Mouse (Mus musculus): ENCODE results near the gene Wdr35. TPM values are rescaled to one million over a fixed set of nuclear protein-coding genes. Genes with fewer than 3 reads are reported as not detected.

Gene Wdr35
- polyA plus RNA-seq, 1 experiment from 2014 or later = 25.4 TPM

DNA sequence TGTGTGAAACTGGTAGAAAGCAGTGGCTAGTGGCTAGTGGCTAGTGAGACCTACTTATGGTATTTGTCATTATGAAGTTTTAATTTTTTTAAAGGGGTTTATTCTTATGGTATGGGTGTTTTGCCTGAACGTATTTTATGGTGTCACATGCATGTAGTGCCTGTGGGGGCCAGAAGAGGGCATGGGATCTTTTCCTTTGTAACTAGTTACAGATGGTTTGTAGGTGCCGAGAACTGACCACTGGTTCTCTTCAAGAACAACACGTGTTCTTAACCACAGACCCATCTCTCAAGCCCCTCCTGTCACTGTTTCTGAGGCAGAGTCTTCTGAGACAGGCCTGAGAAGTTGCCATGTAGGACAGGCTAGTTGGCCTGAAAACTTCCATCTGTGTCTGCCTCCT, 1.4 kb downstream of the Wdr35 start:
- Histone ChIP-seq H3K9me3 (replicated peaks; ENCODE audit: control insufficient read depth, low read length, poor library complexity, severe bottlenecking) (no peaks in the 10 kb centered on the region), H3K4me3 (ENCODE audit: low read depth, low read length) (no peak overlapping the region), H3K36me3 (ENCODE audit: control insufficient read depth, insufficient read depth, low read length) (peaks cover 12% of the 10 kb centered on the region), H3K4me1 (ENCODE audit: control insufficient read depth, insufficient read depth, low read length) (peaks cover 14% of the 10 kb centered on the region), H3K27ac (ENCODE audit: low read length) (no peak overlapping the region), H3K27me3 (ENCODE audit: control insufficient read depth, insufficient read depth, low read depth, low read length) (no peaks in the 10 kb centered on the region), H3K4me2 (ENCODE audit: low read length) (peak overlapping the region; percentile 55), H3K9ac (ENCODE audit: low read depth, low read length) (no peak overlapping the region)
- 86% methylated on average over 3 of the region's 3 CpGs for WGBS
- no peak for ATAC-seq

DNA sequence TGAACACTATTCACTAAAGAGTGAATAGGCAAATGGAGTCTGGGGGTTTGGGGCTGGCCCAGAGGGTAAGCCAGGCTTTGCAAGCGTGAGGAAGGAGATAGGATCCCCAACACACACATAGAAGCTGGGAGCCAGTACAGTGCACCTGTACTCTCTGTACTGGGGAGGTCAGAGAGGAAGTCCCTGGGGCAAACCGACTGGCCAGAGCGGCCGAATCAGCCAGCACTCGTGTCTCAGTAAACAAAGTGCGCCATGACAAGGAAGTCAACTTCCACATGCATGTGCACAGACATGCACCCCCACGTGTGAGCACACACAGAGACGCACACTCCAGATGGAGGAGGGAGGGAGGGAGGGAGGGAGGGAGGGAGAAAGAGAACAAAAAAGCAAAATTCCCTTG, 19.5 kb downstream of the Wdr35 start:
- 83% methylated on average over 8 of the region's 8 CpGs for WGBS
- ATAC-seq = no peak

DNA sequence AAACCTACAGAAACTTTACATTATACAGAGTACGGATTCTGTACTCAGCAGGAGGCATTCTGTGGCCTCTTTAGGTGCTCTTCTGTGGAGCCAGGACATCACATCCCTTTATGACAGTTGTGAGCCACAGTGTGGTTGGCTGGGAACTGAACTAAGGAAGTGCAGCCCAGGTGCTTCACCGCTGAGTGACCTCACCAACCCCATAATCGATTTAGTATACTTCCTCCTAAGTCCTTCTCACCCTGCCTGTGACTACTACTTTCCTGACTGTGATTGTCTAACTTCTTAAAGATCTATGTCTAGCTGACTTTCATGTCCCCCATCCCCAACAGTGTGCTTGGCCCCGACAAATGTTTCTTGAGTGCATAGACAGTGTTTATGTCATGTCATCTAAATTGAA, 24.6 kb downstream of the Wdr35 start:
- 97% methylated on average over 4 of the region's 4 CpGs for WGBS
- H3K27ac ChIP-seq (ENCODE audit: low read length) = no peak overlapping the region

More for the DNA sequence above, 19.5 kb downstream of the Wdr35 start:
- no peaks in the 10 kb centered on the region for H3K27me3 ChIP-seq (ENCODE audit: control insufficient read depth, insufficient read depth, low read depth, low read length)
- peaks cover 2% of the 10 kb centered on the region; the same call in 1 of the 2 replicates for H3K36me3 ChIP-seq (ENCODE audit: control insufficient read depth, insufficient read depth, low read length)
- no peak overlapping the region for H3K4me3 ChIP-seq (ENCODE audit: low read depth, low read length)
- H3K9ac ChIP-seq (ENCODE audit: low read depth, low read length) = no peak overlapping the region
- H3K4me1 ChIP-seq (ENCODE audit: control insufficient read depth, insufficient read depth, low read length) = no peaks in the 10 kb centered on the region
- no peaks in the 10 kb centered on the region for H3K9me3 ChIP-seq (replicated peaks; ENCODE audit: control insufficient read depth, low read length, poor library complexity, severe bottlenecking)
- H3K27ac ChIP-seq (ENCODE audit: low read length) = no peak overlapping the region
- no peak overlapping the region for H3K4me2 ChIP-seq (ENCODE audit: low read length)

DNA sequence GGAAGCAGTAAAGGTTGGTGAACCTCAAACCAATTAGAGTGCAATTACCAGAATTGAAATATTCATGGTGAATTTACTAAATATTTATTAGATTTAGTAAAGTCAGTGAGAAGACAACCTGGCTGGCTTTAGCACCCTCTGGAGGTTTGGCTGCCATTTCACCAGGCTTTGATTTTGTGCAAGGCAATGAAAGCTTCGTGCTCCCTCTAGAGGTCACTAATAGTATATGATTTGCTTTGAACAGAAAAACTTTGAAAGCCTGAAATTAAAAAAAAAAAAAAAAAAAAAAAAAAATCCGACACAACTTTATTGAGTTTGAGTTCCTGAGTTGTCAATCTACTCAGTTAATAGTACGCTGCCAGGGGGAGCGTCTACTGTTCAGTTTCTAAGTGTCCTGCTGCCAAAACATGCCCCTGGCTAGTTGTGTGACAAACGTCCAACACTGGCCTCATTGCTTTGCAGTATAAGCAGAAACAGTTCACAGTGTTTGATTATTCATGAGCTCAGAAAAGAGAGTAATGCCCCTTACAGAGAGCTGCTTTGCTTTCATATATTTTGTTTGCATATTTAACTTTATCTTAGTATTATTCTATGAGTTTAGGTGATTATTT, 28.5 kb downstream of the Wdr35 start:
- H3K4me3 ChIP-seq (ENCODE audit: low read depth, low read length) = no peak overlapping the region
- no peak overlapping the region for H3K27ac ChIP-seq (ENCODE audit: low read length)
- H3K9ac ChIP-seq (ENCODE audit: low read depth, low read length) = no peak overlapping the region
- no peaks in the 10 kb centered on the region for H3K4me1 ChIP-seq (ENCODE audit: control insufficient read depth, insufficient read depth, low read length)
- ATAC-seq = peak; percentile 77
- WGBS = 12% methylated on average over 5 of the region's 5 CpGs
- no peaks in the 10 kb centered on the region for H3K9me3 ChIP-seq (replicated peaks; ENCODE audit: control insufficient read depth, low read length, poor library complexity, severe bottlenecking)
- no peaks in the 10 kb centered on the region for H3K27me3 ChIP-seq (ENCODE audit: control insufficient read depth, insufficient read depth, low read depth, low read length)
- peaks cover 4% of the 10 kb centered on the region; the same call in 1 of the 2 replicates for H3K36me3 ChIP-seq (ENCODE audit: control insufficient read depth, insufficient read depth, low read length)
- H3K4me2 ChIP-seq (ENCODE audit: low read length) = no peak overlapping the region

More for the DNA sequence above, 24.6 kb downstream of the Wdr35 start:
- H3K9ac ChIP-seq (ENCODE audit: low read depth, low read length) = no peak overlapping the region
- H3K36me3 ChIP-seq (ENCODE audit: control insufficient read depth, insufficient read depth, low read length) = peaks cover 2% of the 10 kb centered on the region; the same call in 1 of the 2 replicates
- H3K9me3 ChIP-seq (replicated peaks; ENCODE audit: control insufficient read depth, low read length, poor library complexity, severe bottlenecking) = no peaks in the 10 kb centered on the region
- H3K4me3 ChIP-seq (ENCODE audit: low read depth, low read length) = no peak overlapping the region
- H3K4me1 ChIP-seq (ENCODE audit: control insufficient read depth, insufficient read depth, low read length) = no peaks in the 10 kb centered on the region
- no peak overlapping the region for H3K4me2 ChIP-seq (ENCODE audit: low read length)
- ATAC-seq = no peak
- H3K27me3 ChIP-seq (ENCODE audit: control insufficient read depth, insufficient read depth, low read depth, low read length) = no peaks in the 10 kb centered on the region

DNA sequence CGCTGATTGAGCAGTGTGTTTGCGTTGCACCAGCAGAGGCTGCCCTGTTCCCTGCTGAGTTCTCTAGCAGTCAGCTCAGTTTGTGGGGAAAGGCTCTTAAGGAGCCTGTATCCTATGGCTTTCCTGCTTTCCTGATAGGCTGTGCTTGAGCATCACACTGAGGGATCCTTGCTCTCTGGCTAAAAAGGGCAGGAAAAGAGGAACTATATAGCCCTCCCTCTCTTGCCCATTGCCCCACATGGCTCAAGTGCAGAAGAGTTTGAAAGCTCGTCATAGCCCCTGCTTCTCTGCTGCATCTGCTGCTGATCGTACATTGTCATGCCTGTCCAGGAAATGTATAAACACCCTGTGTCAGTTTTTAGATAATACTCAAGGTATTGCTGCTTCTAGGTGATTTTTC, 33.5 kb downstream of the Wdr35 start:
- H3K9me3 ChIP-seq (replicated peaks; ENCODE audit: control insufficient read depth, low read length, poor library complexity, severe bottlenecking) = no peaks in the 10 kb centered on the region
- H3K9ac ChIP-seq (ENCODE audit: low read depth, low read length) = no peak overlapping the region
- H3K4me2 ChIP-seq (ENCODE audit: low read length) = no peak overlapping the region
- no peaks in the 10 kb centered on the region for H3K4me1 ChIP-seq (ENCODE audit: control insufficient read depth, insufficient read depth, low read length)
- H3K36me3 ChIP-seq (ENCODE audit: control insufficient read depth, insufficient read depth, low read length) = peaks cover 4% of the 10 kb centered on the region; the same call in 1 of the 2 replicates
- 74% methylated on average over 4 of the region's 4 CpGs for WGBS
- ATAC-seq = no peak
- no peak overlapping the region for H3K4me3 ChIP-seq (ENCODE audit: low read depth, low read length)
- H3K27me3 ChIP-seq (ENCODE audit: control insufficient read depth, insufficient read depth, low read depth, low read length) = no peaks in the 10 kb centered on the region
- H3K27ac ChIP-seq (ENCODE audit: low read length) = no peak overlapping the region

DNA sequence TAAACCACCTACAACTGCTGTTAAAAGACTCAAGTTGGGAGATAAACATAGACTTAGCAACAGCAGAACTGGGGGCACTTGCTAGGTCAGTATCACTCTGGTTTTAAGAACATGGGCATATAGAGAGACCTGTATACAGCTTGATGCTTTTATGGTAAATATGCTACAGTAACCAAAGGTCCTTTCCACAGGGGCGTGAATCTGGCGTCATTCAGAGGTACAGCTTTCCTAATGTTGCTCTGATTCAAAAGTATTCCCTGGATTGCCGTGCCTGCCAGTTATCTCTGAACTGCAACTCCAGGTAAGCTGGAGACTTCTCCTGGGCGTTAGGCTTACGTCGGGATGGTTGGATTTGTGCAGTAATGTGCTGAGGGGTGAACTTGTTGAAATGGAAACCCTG, 34.1 kb downstream of the Wdr35 start:
- no peaks in the 10 kb centered on the region for H3K27me3 ChIP-seq (ENCODE audit: control insufficient read depth, insufficient read depth, low read depth, low read length)
- no peak for ATAC-seq
- 93% methylated on average over 6 of the region's 6 CpGs for WGBS

DNA sequence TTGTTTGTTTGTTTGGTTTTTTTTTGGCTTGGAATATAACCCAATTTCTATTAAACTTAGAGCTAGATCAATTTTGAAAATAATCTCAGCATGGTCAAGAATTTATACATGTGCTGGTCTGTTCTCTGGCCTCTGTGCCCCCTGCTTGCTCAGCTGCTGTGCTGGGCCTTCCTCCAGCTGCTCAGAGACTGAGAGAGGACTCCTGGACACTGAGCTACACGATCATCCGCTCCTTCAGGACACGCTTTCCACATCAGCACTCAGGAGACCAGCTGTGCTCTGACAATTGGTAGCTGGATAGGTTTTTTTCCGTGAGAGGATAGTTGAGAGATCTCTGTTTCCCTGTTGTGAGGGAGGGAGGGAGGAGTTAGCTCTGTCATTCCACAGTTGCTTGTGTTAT, 36.6 kb downstream of the Wdr35 start:
- Histone ChIP-seq H3K9ac (ENCODE audit: low read depth, low read length) (no peak overlapping the region), H3K27ac (ENCODE audit: low read length) (no peak overlapping the region)
- 70% methylated on average over 4 of the region's 4 CpGs for WGBS

More for the DNA sequence above, 34.1 kb downstream of the Wdr35 start:
- no peaks in the 10 kb centered on the region for H3K9me3 ChIP-seq (replicated peaks; ENCODE audit: control insufficient read depth, low read length, poor library complexity, severe bottlenecking)
- H3K27ac ChIP-seq (ENCODE audit: low read length) = no peak overlapping the region
- no peak overlapping the region for H3K9ac ChIP-seq (ENCODE audit: low read depth, low read length)
- H3K36me3 ChIP-seq (ENCODE audit: control insufficient read depth, insufficient read depth, low read length) = peaks cover 4% of the 10 kb centered on the region; the same call in 1 of the 2 replicates
- no peaks in the 10 kb centered on the region for H3K4me1 ChIP-seq (ENCODE audit: control insufficient read depth, insufficient read depth, low read length)
- H3K4me3 ChIP-seq (ENCODE audit: low read depth, low read length) = no peak overlapping the region
- H3K4me2 ChIP-seq (ENCODE audit: low read length) = no peak overlapping the region

DNA sequence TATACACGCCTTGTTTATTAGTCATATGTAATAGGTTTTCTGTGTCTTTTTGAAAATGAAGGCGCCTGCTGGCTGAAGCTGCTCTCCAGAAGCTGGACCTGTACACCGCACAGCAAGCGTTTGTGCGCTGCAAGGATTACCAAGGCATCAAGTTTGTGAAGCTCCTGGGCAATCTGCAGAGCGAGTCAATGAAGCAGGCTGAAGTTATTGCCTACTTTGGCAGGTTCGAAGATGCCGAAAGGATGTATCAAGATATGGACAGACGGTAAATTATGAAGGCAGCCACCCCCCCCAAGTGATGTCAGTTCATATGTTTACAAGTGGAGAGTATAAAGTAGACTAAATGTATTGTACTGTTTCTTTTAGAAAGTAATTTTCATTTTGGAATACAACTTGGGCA, 42.7 kb downstream of the Wdr35 start:
- Histone ChIP-seq H3K4me2 (ENCODE audit: low read length) (no peak overlapping the region), H3K9ac (ENCODE audit: low read depth, low read length) (no peak overlapping the region), H3K27me3 (ENCODE audit: control insufficient read depth, insufficient read depth, low read depth, low read length) (no peaks in the 10 kb centered on the region), H3K27ac (ENCODE audit: low read length) (no peak overlapping the region), H3K36me3 (ENCODE audit: control insufficient read depth, insufficient read depth, low read length) (no peaks in the 10 kb centered on the region; the same call in 1 of the 2 replicates), H3K9me3 (replicated peaks; ENCODE audit: control insufficient read depth, low read length, poor library complexity, severe bottlenecking) (no peaks in the 10 kb centered on the region), H3K4me3 (ENCODE audit: low read depth, low read length) (no peak overlapping the region), H3K4me1 (ENCODE audit: control insufficient read depth, insufficient read depth, low read length) (no peaks in the 10 kb centered on the region)
- no peak for ATAC-seq
- 94% methylated on average over 9 of the region's 9 CpGs for WGBS

More for the DNA sequence above, 36.6 kb downstream of the Wdr35 start:
- H3K4me3 ChIP-seq (ENCODE audit: low read depth, low read length) = no peak overlapping the region
- H3K36me3 ChIP-seq (ENCODE audit: control insufficient read depth, insufficient read depth, low read length) = peaks cover 4% of the 10 kb centered on the region; the same call in 1 of the 2 replicates
- H3K9me3 ChIP-seq (replicated peaks; ENCODE audit: control insufficient read depth, low read length, poor library complexity, severe bottlenecking) = no peaks in the 10 kb centered on the region
- H3K4me1 ChIP-seq (ENCODE audit: control insufficient read depth, insufficient read depth, low read length) = no peaks in the 10 kb centered on the region
- H3K4me2 ChIP-seq (ENCODE audit: low read length) = no peak overlapping the region
- ATAC-seq = no peak
- H3K27me3 ChIP-seq (ENCODE audit: control insufficient read depth, insufficient read depth, low read depth, low read length) = no peaks in the 10 kb centered on the region

DNA sequence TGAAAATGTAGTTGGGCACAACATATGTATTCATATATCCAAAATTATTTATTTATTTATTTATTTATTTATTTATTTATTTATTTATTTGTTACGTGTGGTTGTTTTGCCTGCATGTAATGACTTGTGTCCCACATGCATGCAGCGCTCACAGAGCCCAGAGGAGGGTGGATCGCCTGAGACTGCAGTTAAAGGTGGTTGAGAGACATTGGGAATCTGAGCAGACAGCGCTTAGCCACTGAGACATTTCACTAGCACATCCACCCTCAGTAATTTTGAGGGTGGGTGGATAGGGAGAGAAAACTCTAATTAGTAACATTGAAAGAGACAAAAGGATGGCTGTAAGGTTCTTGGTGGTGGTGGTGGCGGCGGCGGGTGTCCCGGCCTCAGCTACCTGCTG, 46.7 kb downstream of the Wdr35 start:
- 93% methylated on average over 8 of the region's 8 CpGs for WGBS
- H3K27ac ChIP-seq (ENCODE audit: low read length) = no peak overlapping the region
- no peak overlapping the region for H3K9ac ChIP-seq (ENCODE audit: low read depth, low read length)
- no peak for ATAC-seq
- H3K4me1 ChIP-seq (ENCODE audit: control insufficient read depth, insufficient read depth, low read length) = no peaks in the 10 kb centered on the region
- no peak overlapping the region for H3K4me3 ChIP-seq (ENCODE audit: low read depth, low read length)
- H3K9me3 ChIP-seq (replicated peaks; ENCODE audit: control insufficient read depth, low read length, poor library complexity, severe bottlenecking) = no peaks in the 10 kb centered on the region
- H3K4me2 ChIP-seq (ENCODE audit: low read length) = no peak overlapping the region
- H3K36me3 ChIP-seq (ENCODE audit: control insufficient read depth, insufficient read depth, low read length) = peaks cover 3% of the 10 kb centered on the region
- H3K27me3 ChIP-seq (ENCODE audit: control insufficient read depth, insufficient read depth, low read depth, low read length) = no peaks in the 10 kb centered on the region
